Mouse (Mus musculus): ENCODE measurements around the gene Ocln. TPM values are rescaled to one million over a fixed set of nuclear protein-coding genes. Genes with fewer than 3 reads are reported as not detected.

Ocln gene
- total RNA-seq (2015) (0.30 TPM in 1 of 2 replicates, not detected in the other), total RNA-seq (2017) (not detected in 2 replicates)

GRCm38 (mm10) chr13:100552369-100553041 lies at the start of gene Ocln:
TSS of gene Ocln (minus strand) at chr13:100552718.
- no peak; the same call in 1 of the 2 replicates for ATAC-seq (replicated peaks; ENCODE audit: poor library complexity)

DNA sequence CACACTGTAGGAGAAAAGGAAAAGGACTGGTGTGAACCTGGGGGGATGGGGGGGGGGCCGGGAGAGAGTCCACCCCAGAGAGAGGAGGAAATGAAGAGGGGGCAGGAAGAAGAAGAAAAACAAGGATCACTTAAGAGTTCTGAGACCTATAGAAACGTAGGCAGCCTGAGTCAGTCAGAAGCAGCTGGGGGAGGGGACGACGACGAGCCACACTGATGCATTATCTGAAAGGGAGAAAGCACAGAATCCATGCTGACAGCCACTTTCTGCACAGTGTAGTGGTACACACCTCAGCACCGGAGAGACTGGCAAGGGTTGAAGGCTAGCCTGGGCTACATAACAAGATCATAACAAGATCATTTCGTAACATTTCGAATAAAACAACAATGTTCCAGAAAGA lies 48.5 kb upstream of the Ocln start:
- no peak for ATAC-seq (replicated peaks; ENCODE audit: poor library complexity)

- ATAC-seq (replicated peaks; ENCODE audit: poor library complexity), result no peak
Observed at GRCm38 (mm10) chr13:100600317-100600716, 47.8 kb upstream of the Ocln start.

DNA sequence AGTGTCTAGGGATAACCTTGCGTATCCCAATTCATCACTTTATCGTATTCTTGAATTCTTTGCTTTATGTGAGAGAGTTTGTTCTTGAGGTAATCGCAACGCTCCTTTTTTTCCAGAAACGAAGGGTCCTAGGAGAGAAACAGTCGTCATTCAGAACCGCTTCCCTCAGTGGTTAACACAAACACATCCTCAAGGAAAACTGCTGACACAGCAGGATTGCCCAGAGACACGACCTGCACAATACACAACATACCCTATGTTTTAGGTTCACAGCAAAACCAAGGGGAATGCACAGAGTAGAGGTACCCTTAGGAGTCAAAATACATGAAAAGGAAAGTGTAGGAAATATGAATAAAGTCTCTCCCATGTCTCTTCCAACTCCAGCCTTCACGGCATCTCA lies 44.8 kb upstream of the Ocln start:
- ATAC-seq (replicated peaks; ENCODE audit: poor library complexity), result no peak

DNA sequence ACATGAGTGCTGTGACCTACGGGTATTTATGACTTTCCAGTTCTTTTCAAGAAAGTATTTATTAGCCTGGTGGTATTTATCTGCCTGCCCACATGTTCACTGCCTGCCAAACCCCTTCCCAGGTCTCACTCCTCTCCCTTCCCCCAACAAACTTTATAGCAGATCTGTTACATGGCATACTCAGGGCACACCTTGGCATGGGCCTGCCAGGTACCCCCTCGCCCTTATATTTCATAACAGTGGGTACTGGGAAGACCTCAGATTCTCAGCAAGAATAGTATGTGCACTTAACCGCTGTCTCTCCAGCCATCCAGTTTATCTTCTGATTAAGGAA lies 43.0 kb upstream of the Ocln start:
- ATAC-seq (replicated peaks; ENCODE audit: poor library complexity), result no peak

GRCm38 (mm10) chr13:100594838-100595551 lies 42.5 kb upstream of the Ocln start:
- ATAC-seq (replicated peaks; ENCODE audit: poor library complexity), result no peak

- ATAC-seq (replicated peaks; ENCODE audit: poor library complexity), result peak; percentile 95
Observed at GRCm38 (mm10) chr13:100594041-100594792, 41.7 kb upstream of the Ocln start.

DNA sequence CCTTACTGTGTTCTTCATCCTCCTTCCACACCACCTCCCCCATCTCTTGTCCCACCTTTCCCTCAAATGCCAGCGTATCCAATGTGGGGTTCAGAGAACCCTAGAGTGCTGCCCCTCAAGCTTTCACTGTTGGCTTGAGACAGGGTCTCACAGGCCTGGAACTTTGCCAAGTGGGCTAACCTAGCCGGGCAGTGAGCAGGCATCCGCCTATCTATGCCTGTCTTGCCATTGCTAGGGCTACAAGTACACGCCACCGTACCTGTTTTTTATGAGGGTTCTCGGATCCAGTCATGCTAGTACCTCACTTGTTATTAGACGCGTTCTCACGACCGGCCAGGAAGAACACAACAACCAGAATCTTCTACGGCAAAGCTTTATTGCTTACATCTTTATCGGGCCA lies 36.1 kb upstream of the Ocln start:
- 0 out of 2 replicates have a peak, but pooled peaks have one; percentile 31 for ATAC-seq (replicated peaks; ENCODE audit: poor library complexity)

DNA sequence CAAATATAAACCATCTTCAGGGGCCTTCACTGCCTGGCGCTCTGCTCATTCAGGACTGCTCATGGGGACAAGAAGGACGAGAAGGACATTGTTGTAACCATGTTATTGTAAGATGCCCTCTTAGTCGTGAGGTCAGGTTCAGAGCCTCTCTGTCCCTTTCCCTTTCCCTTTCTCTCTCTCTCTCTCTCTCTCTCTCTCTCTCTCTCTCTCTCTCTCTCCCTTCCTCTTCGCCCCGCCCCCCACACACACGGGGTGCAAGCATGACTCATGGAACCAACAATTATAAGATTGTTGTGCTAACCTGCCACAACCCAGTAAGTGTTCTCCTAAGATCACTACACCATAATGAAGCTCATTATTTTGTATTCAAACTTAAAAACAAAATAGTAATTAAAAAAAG lies 29.6 kb upstream of the Ocln start:
- 0 out of 2 replicates have a peak, but pooled peaks have one; percentile 42 for ATAC-seq (replicated peaks; ENCODE audit: poor library complexity)

GRCm38 (mm10) chr13:100581701-100582100 lies 29.2 kb upstream of the Ocln start:
- no peak for ATAC-seq (replicated peaks; ENCODE audit: poor library complexity)

DNA sequence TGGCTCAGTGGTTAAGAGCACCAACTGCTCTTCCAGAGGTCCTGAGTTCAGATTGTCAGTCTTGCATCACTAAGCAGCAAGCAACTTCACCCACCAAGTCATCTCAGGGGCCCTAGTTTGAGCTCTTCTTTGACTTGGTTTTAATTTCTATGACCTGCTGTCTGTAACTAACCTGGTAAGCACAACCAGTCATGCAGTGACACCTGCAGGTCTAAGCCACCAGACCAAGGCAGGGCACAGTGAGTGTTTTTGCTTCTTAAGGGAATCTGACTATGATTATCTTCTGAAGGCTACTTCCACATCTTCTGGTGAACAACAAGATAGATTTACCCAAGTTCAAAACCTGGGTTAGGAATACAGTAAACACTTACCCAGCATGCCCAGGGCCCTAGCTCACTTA lies 27.4 kb upstream of the Ocln start:
- ATAC-seq (replicated peaks; ENCODE audit: poor library complexity), result no peak

GRCm38 (mm10) chr13:100579220-100579619 lies 26.7 kb upstream of the Ocln start:
- no peak for ATAC-seq (replicated peaks; ENCODE audit: poor library complexity)

DNA sequence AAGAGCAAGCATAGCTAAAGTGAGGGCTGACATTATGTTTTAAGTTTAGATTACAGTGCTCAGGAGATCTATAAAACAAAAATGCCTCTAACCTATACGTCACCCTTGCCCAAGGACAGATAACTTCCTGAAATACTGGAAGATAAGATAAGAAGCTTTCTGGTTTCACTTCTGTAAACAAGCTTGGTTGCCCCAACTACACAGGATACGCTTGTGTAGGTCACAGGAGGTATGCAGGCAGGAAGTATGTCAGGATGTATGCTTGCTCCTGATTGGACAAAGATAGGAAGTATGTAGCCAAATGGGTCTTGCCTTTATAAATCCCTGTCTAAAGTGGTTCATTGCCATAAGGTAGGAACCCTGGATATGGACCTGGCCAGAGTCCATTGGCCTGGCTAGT lies 23.4 kb upstream of the Ocln start:
- ATAC-seq (replicated peaks; ENCODE audit: poor library complexity), result peak; percentile 95

- ATAC-seq (replicated peaks; ENCODE audit: poor library complexity), result peak; percentile 37; the same call in 1 of the 2 replicates
Observed at GRCm38 (mm10) chr13:100570713-100571112, 18.2 kb upstream of the Ocln start.

DNA sequence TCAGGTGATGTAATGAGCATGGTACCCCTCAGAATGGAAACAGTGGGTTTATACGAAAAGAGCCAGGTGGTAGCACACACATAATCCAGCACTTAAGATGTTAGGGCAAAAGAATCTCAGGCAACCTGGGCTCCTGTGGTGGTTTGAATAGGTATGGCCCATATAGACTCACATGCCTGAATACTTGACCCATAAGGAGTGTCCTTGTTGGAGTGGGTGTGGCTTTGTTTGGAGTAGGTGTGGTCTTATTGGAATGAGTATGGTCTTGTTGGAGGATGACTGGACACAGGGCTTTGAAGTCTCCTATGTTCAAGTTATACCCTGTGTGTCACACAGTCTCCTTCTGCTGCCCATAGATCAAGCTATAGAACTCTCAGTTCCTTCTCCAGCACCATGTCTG lies 15.8 kb upstream of the Ocln start:
- ATAC-seq (replicated peaks; ENCODE audit: poor library complexity), result no peak

DNA sequence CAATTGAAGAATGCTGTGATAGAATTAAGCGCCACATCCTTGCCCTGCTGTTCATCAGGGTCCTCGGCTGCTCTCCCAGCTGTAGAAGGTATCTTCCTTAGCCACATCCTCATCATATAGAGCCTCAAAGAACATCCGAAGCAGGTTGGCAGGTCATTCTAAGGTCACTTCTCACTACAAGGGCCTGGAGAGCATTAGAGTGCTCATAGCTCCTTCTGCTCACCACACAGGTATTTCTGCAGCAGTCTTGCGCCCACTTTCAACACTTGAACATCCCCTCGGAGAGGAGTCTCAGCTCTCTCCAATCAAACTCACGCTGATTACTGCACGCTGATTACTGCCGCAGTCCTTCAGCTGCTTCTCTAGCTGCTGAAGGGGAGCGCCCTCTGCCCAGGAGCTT lies 6.9 kb upstream of the Ocln start:
- no peak for ATAC-seq (replicated peaks; ENCODE audit: poor library complexity)

DNA sequence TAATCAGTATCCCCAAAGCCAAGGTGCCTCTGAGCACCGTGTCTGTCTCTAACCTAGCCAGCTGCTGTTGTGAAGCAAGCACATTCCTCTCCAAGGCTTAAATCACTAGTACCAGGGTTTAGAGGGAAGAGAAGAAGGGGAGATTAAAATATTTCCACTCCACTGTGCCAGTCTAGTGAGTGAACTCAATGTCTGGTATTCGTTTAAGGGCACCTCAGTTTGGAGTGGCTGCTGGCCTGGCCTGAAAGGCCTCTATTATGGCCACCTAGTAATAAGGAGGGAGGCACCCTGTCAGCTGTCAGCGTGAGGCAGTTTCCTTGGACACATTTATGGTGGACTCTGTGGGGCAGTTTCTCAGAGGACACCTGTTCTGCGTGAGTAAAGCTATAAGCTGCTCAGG lies 4.5 kb upstream of the Ocln start:
- no peak for ATAC-seq (replicated peaks; ENCODE audit: poor library complexity)

DNA sequence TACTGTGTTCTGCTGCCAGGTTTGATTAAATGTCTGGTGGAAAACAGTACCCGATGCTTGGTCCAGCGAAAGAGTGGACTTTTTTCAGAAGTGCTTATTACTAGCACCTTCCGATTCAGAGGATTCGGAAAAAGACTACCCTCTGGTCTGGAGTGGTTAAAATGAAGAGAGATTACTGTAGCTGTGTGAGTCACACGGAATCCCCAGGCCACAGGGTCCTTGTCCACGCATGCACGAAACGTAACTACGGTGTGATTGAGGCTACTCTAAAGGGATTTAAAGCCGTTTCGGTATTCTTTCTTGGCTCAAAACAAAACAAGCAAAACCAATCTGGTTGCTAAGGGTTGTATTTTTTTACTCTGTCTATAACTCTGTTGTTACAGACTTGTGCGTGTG lies 522 bp upstream of the Ocln start:
- no peak for ATAC-seq (replicated peaks; ENCODE audit: poor library complexity)

- peak; percentile 23; the same call in 1 of the 2 replicates for ATAC-seq (replicated peaks; ENCODE audit: poor library complexity)
Observed at GRCm38 (mm10) chr13:100552009-100552368, 529 bp downstream of the Ocln start.

DNA sequence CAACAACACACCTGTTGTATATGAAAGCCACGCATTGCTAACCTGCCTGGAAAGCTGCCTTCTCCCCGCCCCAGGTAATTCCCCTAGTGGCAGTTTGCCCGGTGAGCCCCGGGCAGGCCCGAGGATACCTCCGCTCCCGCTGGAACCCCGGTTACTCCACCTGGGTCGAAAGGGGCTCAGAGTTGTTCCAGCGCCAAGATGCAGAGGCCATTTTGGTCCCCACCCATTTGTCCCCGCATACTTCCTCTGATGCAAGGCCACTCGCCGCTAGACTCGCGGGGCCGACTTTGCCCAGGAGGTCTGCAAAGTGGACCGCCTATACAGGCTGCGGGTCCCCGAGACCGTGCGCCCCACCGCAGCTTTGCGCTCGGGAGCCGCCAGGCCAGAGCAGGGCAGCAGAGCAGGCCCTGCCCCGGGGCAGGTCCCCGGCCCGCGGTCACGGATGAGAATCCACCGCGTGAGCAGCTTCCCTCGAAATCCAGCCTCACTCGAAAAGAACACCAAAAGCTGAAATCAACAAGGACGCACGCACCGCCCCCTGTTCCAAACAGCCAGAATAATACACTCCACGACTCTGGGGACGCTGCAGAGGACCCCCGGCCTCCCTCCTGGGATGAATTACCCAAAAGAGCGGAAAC lies 1.0 kb downstream of the Ocln start:
- ATAC-seq (replicated peaks; ENCODE audit: poor library complexity), result no peak

DNA sequence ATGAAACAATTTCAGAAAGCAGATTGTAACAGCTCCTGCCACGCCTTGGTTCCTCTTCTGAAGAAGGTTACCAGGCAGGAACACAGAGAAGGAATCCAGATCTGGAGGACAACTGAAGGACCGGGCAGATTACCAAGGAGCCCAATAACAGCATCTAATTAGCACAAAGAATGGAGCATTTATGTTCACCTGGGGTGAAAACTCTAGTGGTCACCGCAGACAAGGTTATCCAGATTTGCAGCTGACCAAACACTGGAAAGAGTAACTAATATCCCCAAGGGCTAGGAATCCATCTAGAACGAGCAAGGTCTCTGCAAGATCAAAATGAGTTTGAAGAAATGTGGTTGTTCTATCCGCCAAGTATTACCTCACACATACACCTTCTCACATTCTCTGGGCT lies 5.2 kb downstream of the Ocln start:
- no peak for ATAC-seq (replicated peaks; ENCODE audit: poor library complexity)
